Mouse (Mus musculus): ENCODE results near the gene Banf2. TPM values are rescaled to one million over a fixed set of nuclear protein-coding genes. Genes with fewer than 3 reads are reported as not detected.

The Banf2 gene
- total RNA-seq, 2 experiments from 2014 or later, result not detected

GRCm38 (mm10) chr2:144022441-144022840, 10.4 kb upstream of the Banf2 start:
- DNase-seq (ENCODE audit: low spot score in 2 of 2), result no peak

GRCm38 (mm10) chr2:144025361-144025760, 7.5 kb upstream of the Banf2 start:
- DNase-seq (ENCODE audit: low spot score in 2 of 2), result no peak

DNA sequence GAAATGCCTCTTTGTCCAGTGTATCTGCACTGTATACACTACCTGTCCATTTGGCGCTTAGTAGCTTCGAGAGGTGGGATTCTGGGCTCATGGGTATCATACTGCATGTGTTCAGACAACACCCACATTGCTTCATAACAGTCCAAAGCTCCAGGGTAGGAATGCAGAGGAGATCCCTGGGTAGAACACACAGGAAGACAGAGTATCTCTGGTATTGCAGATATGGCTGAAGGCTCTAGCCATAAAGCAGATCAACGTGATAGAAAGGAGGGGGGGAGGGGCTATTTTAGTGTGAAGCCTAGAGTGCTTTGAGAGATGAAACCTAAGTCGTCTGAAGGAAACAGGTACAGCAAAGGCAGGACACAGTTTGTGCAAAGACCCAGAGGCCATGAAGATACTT, 6.4 kb upstream of the Banf2 start:
- DNase-seq (ENCODE audit: low spot score in 2 of 2), result no peak

DNA sequence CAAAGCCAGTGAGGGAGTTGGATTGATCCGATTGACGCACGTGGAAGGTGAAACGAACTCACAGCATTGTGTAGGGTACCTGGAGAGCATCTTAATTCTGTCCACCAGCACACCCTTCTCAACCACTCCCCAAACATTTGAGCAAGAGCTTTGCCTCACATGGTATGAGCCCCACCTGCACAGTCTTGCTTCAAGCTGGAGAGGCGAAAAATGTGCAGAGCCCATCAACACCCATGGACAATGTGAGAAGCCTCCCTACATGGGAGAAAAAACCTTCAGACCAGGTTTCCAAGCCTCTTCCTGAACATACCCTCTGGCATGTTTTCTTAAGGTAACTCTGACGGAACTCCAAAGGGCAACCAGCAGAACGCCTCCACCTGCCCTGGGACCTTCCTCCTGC, 2.1 kb upstream of the Banf2 start:
- no peak for DNase-seq (ENCODE audit: low spot score in 2 of 2)

DNA sequence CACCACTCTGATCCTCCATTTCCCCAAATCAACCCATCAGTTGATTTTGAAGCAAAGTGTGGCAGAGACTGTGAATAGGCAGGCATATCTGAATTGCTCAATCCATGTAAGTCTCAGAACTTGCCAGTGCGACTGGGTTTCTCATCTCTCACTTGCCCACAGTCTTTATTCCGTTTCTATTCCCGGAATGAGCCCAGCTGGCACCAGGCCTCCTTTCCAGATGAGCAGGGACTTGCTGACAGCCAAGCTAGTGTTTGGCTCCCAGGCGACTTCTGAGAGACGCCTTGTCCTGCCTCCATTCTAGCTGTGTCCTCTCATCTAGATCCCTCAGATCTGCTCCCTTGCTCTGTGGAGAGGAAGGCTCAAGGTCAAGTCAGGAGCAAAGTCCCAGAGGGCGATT, 11.9 kb downstream of the Banf2 start:
- DNase-seq (ENCODE audit: low spot score in 2 of 2), result peak in 1 of 2 experiments; percentile 47

- DNase-seq (ENCODE audit: low spot score in 2 of 2), result no peak
These were observed 13.1 kb downstream of the Banf2 start for GRCm38 (mm10) chr2:144045756-144046560.

DNA sequence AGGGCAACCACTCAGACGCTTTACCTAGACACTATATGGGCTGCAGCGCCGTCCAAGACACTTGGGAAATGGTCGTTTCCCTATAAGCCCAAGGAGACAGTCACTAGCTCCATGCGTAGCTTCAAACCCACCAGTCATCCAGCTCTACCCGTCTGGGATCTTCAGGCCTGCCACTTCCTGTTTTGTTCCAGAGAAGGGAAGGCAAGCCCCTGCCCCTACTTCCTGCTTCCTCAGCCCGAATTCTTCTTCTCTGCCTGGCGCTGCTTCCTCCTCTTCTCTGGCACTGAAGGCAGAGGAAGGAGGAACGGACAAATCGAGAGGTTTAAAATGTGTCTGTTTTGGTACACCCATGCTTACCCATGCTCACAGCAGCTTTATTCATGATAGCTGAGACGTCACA, 14.1 kb downstream of the Banf2 start:
- no peak for DNase-seq (ENCODE audit: low spot score in 2 of 2)

DNA sequence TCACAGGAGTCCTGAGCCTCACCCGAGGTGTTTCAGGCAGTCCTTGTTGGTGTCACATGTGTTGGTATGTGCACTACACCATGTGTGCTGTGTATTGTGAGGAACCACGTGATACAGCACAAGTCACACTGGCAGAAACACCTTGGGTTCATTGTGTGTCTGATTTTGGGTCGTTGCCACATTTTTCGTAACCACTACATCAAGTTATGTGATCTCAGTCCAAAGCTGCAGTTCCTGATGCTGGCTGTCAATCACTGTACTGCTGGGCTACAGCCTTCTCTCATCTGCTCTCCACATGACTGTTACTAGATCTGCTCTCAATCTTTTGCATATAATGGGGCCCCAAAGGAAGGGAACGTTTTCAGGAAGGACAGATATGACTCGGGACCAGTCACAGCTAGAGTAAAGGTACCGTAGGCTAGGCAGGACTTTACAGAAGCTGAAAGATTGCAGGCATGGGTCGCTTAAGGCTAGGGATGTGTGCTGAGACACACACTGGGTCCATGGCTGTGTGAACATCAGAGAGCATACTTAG, 17.4 kb downstream of the Banf2 start:
- no peak for DNase-seq (ENCODE audit: low spot score in 2 of 2)

- no peak for DNase-seq (ENCODE audit: low spot score in 2 of 2)
These were observed 18.0 kb downstream of the Banf2 start for GRCm38 (mm10) chr2:144050861-144051260.

- DNase-seq (ENCODE audit: low spot score in 2 of 2), result peak; percentile 43 to 69
These were observed 19.7 kb downstream of the Banf2 start for GRCm38 (mm10) chr2:144052410-144053065.

- no peak for DNase-seq (ENCODE audit: low spot score in 2 of 2)
These were observed 24.9 kb downstream of the Banf2 start for GRCm38 (mm10) chr2:144057735-144058134.

- DNase-seq (ENCODE audit: low spot score in 2 of 2), result no peak
These were observed 28.8 kb downstream of the Banf2 start for GRCm38 (mm10) chr2:144061701-144062100.

GRCm38 (mm10) chr2:144065499-144065898, 32.6 kb downstream of the Banf2 start:
- DNase-seq (ENCODE audit: low spot score in 2 of 2), result no peak

DNA sequence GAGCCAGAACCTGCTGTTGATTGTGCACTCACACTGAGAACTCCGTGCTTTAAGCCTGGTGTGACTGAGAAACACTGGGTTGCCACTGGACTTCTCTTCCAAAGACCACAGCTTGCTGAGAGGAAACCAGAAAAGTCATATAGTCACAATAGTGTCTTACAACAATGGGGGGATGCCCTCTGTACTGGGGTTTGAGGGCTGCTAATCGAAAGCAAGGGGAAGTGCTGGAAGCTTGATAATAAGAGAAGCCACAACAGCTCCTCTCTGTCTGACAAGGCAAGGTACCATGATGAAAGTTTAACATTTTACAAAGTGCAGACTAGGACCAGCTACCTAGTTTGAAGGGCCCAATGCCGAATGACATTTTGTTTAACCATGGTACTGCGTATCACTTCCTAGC, 36.8 kb downstream of the Banf2 start:
- DNase-seq (ENCODE audit: low spot score in 2 of 2), result no peak

DNA sequence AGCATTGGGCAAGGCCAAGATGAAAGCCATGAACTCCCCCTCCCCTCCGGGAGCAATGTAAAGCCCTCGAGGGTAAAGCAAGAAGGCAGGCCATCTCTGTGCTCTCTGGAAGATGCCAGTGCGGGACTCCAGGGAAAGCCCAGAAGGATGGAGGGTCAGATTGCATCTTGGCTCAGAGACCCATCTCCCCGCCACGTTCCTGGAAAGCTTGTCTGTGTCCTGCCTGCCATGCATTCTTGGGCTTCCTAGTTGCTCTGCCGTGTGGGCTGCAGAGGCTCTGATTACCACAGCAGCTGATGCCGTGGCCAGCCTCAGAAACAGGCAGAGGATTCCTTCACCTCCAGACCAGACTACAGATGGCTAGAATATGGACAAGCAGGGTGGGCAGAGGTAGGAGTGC, 37.6 kb downstream of the Banf2 start:
- DNase-seq (ENCODE audit: low spot score in 2 of 2), result peak in 1 of 2 experiments; percentile 39

GRCm38 (mm10) chr2:144072642-144073041, 39.8 kb downstream of the Banf2 start:
- no peak for DNase-seq (ENCODE audit: low spot score in 2 of 2)

DNA sequence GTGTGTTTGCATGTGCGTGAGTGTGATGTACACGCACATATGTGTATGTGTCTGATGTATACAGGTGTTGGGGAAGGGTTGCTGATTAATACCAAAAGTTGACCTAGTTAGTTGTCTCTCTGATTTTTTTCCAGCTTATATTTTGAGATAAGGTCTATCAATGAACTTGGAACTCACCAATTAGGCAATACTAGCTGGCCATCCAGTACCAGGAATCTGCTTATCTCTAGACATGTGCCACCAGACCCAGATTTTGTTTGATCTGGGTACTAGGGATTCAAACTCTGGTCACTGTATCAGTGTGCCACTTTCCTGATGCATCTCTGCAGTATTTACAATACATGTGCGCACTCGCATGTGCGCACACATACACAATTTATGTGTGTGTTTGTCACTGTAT, 41.2 kb downstream of the Banf2 start:
- DNase-seq (ENCODE audit: low spot score in 2 of 2), result no peak

GRCm38 (mm10) chr2:144076625-144077024, 43.8 kb downstream of the Banf2 start:
- DNase-seq (ENCODE audit: low spot score in 2 of 2), result no peak

GRCm38 (mm10) chr2:144078897-144079296, 46.0 kb downstream of the Banf2 start:
- no peak for DNase-seq (ENCODE audit: low spot score in 2 of 2)

- DNase-seq (ENCODE audit: low spot score in 2 of 2), result peak in 1 of 2 experiments; percentile 22
These were observed 53.5 kb downstream of the Banf2 start for GRCm38 (mm10) chr2:144086183-144086847.

- DNase-seq (ENCODE audit: low spot score in 2 of 2), result no peak
These were observed 55.2 kb downstream of the Banf2 start for GRCm38 (mm10) chr2:144087899-144088584.

All from gastrocnemius, postnatal 4 days (tissue).